8 mouse cellular contexts compared by ENCODE assay signal in genomic region chr8:123235520-123236497, GRCm38 (mm10). TPM values are rescaled to one million over a fixed set of nuclear protein-coding genes. Genes with fewer than 3 reads are reported as not detected.
DNase-seq lines count a peak whose midpoint lies in the region; ATAC-seq and TF ChIP-seq lines count a peak whose summit lies in the region.

Gene Spata2l (minus strand): TSS chr8:123236233.

- H3K4me3 ChIP-seq in cerebellum, adult 2 months (replicated peaks; ENCODE audit: insufficient read depth, low read depth, low read length) = peak within 1 kb of the TSS; percentile 73
- peak within 1 kb of the TSS; percentile 54 for H3K4me3 ChIP-seq in forebrain, postnatal 0 days (ENCODE audit: low read depth, low read length)
- H3K4me3 ChIP-seq in layer of hippocampus, adult 2 months = peak within 1 kb of the TSS; percentile 88
- H3K4me3 ChIP-seq in lung, embryonic 14.5 days (ENCODE audit: low read depth, low read length) = peak within 1 kb of the TSS; percentile 56

- intact Hi-C loops in heart, postnatal 36 days (cut with DNase I) = no loop called here

- H3K27ac ChIP-seq in cerebellum, adult 2 months (ENCODE audit: insufficient read depth, low read length) = peak within 1 kb of the TSS; percentile 27
- H3K27ac ChIP-seq in forebrain, postnatal 0 days (ENCODE audit: low read depth, low read length) = 0 out of 2 replicates have a peak within 1 kb of the TSS, but pooled peaks have one; percentile 15
- peak within 1 kb of the TSS; percentile 97 for H3K27ac ChIP-seq in layer of hippocampus, adult 2 months
- H3K27ac ChIP-seq in lung, embryonic 14.5 days (ENCODE audit: low read depth) = no peak within 1 kb of the TSS

- H3K9me3 ChIP-seq in forebrain, postnatal 0 days (ENCODE audit: low read length) = no peaks in the 10 kb centered on the region
- H3K9me3 ChIP-seq in lung, embryonic 14.5 days (ENCODE audit: low read depth, low read length) = no peaks in the 10 kb centered on the region

- H3K27me3 ChIP-seq in cerebellum, adult 2 months (ENCODE audit: control insufficient read depth, insufficient read depth, low read length) = no peaks in the 10 kb centered on the region
- peaks cover 7% of the 10 kb centered on the region; the same call in 1 of the 2 replicates for H3K27me3 ChIP-seq in forebrain, postnatal 0 days (ENCODE audit: insufficient read depth, low read length)
- peaks cover 21% of the 10 kb centered on the region; the same call in 1 of the 2 replicates for H3K27me3 ChIP-seq in lung, embryonic 14.5 days (ENCODE audit: insufficient read depth, low read length)

- WGBS in cerebellum, adult 2 months = under 1% methylated on average over 57 of the region's 57 CpGs
- 2% methylated on average over 57 of the region's 57 CpGs for WGBS in forebrain, postnatal 0 days
- WGBS in lung, embryonic 14.5 days = 2% methylated on average over 57 of the region's 57 CpGs

- H3K4me2 ChIP-seq in forebrain, postnatal 0 days (ENCODE audit: low read depth) = peak within 1 kb of the TSS; percentile 84
- peak within 1 kb of the TSS; percentile 93 for H3K4me2 ChIP-seq in lung, embryonic 14.5 days

- H3K4me1 ChIP-seq in cerebellum, adult 2 months (ENCODE audit: control insufficient read depth, insufficient read depth, low read length) = peaks cover 16% of the 10 kb centered on the region
- peaks cover 15% of the 10 kb centered on the region for H3K4me1 ChIP-seq in forebrain, postnatal 0 days (ENCODE audit: insufficient read depth)
- H3K4me1 ChIP-seq in lung, embryonic 14.5 days (ENCODE audit: insufficient read depth) = 0 out of 2 replicates have a peak, but pooled peaks cover 6% of the 10 kb centered on the region

- no peaks in the 10 kb centered on the region for H3K36me3 ChIP-seq in forebrain, postnatal 0 days (ENCODE audit: insufficient read depth)
- no peaks in the 10 kb centered on the region for H3K36me3 ChIP-seq in lung, embryonic 14.5 days (ENCODE audit: insufficient read depth)

- peak within 1 kb of the TSS; percentile 64 for H3K9ac ChIP-seq in forebrain, postnatal 0 days
- peak within 1 kb of the TSS; percentile 58 for H3K9ac ChIP-seq in lung, embryonic 14.5 days

- DNase-seq in MEL-GATA-1-ER (ENCODE audit: extremely low read depth, low read depth) = peak; percentile 50
- peak; percentile 85 to 86 for DNase-seq in cerebellum, adult 2 months
- DNase-seq in forebrain, postnatal 0 days = peak; percentile 75
- peak; percentile 80 to 83 for DNase-seq in heart, postnatal 36 days
- DNase-seq in layer of hippocampus, adult 2 months (ENCODE audit: low spot score in 2 of 2) = peak; percentile 87 to 89
- peak; percentile 92 for DNase-seq in lung, embryonic 14.5 days
- peak; percentile 90 to 91 for DNase-seq in thymus, adult 18-20 months

- peak; percentile 53; the same call in 1 of the 2 replicates for TF ChIP-seq CTCF in cerebellum, adult 2 months (IDR thresholded peaks at IDR 0.05; ENCODE audit: borderline replicate concordance, insufficient read depth, low read depth, low read length)
- TF ChIP-seq CTCF in forebrain, postnatal 0 days (IDR thresholded peaks at IDR 0.05; ENCODE audit: low read depth) = peak; percentile 49
- peak; percentile 56 for TF ChIP-seq CTCF in layer of hippocampus, adult 2 months (conservative IDR thresholded peaks at IDR 0.05)
- peak; percentile 29; the same call in 1 of the 2 replicates for TF ChIP-seq CTCF in lung, embryonic 14.5 days (IDR thresholded peaks at IDR 0.05; ENCODE audit: low read depth)

- peak; percentile 84 for ATAC-seq in forebrain, postnatal 0 days
- ATAC-seq in lung, embryonic 14.5 days (ENCODE audit: insufficient read depth) = peak; percentile 86
- peak; percentile 90 for ATAC-seq in neutrophil, adult 5-6 weeks (ENCODE audit: extremely low read depth, insufficient number of reproducible peaks, low FRiP score, poor library complexity, severe bottlenecking)

- TF ChIP-seq POLR2A in cerebellum, adult 2 months (IDR thresholded peaks at IDR 0.05; ENCODE audit: borderline replicate concordance, insufficient read depth, low read length) = peak; percentile 63; the same call in 1 of the 2 replicates

RNA-seq across cellular contexts. Expression of gene Spata2l, which starts in this region (rescaled TPM):
- polyA plus RNA-seq in cerebellum, adult 2 months (2012; rRNA removed) = 18.5 and 22.1 TPM in 2 replicates
- 10.2 and 12.2 TPM in 2 replicates for total RNA-seq in forebrain, postnatal 0 days (2014; rRNA removed)
- 11.3 and 14.8 TPM in 2 replicates for polyA plus RNA-seq in forebrain, postnatal 0 days (2015; fragmentation: Nextera tagmentation; extraction: Ambion mirVana)
- total RNA-seq in heart, postnatal 36 days (2021) = 1 to 10 TPM; 5.4 to 6.2 TPM
- 10 to 100 TPM; 71.4 to 75.0 TPM for total RNA-seq in layer of hippocampus, adult 2 months (2021)
- polyA plus RNA-seq in lung, embryonic 14.5 days (2014; fragmentation: Nextera tagmentation; extraction: Ambion mirVana) = 2.3 and 4.1 TPM in 2 replicates
- total RNA-seq in neutrophil, adult 5-6 weeks (2017) = 3.5 and 6.8 TPM in 2 replicates
